Mouse (Mus musculus): ENCODE measurements at regions not wholly inside any gene's neighbourhood (a gene's known extent, or its start where the extent isn't known, plus 50 kb on each side); places are given as distances from the start of the nearest gene placed in this dataset.

GRCm38 (mm10) chr7:133262161-133262560 lies 138.0 kb upstream of the Ctbp2 start:
- ATAC-seq (ENCODE audit: insufficient number of reproducible peaks, low FRiP score, low TSS enrichment) = no peak

GRCm38 (mm10) chr7:133259143-133259542 lies 135.0 kb upstream of the Ctbp2 start:
- ATAC-seq (ENCODE audit: insufficient number of reproducible peaks, low FRiP score, low TSS enrichment) = no peak

- ATAC-seq (ENCODE audit: insufficient number of reproducible peaks, low FRiP score, low TSS enrichment) = no peak
Measured at GRCm38 (mm10) chr7:133256831-133257230, 132.7 kb upstream of the Ctbp2 start.

GRCm38 (mm10) chr7:133244601-133245000 lies 120.4 kb upstream of the Ctbp2 start:
- ATAC-seq (ENCODE audit: insufficient number of reproducible peaks, low FRiP score, low TSS enrichment) = no peak

GRCm38 (mm10) chr7:133234326-133234725 lies 110.2 kb upstream of the Ctbp2 start:
- ATAC-seq (ENCODE audit: insufficient number of reproducible peaks, low FRiP score, low TSS enrichment) = no peak

GRCm38 (mm10) chr7:133232889-133233441 lies 108.8 kb upstream of the Ctbp2 start:
- ATAC-seq (ENCODE audit: insufficient number of reproducible peaks, low FRiP score, low TSS enrichment) = no peak

GRCm38 (mm10) chr7:133230806-133231205 lies 106.7 kb upstream of the Ctbp2 start:
- 0 out of 2 replicates have a peak, but pooled peaks have one; percentile 31 for ATAC-seq (ENCODE audit: insufficient number of reproducible peaks, low FRiP score, low TSS enrichment)

GRCm38 (mm10) chr7:133223948-133224652 lies 99.9 kb upstream of the Ctbp2 start:
- ATAC-seq (ENCODE audit: insufficient number of reproducible peaks, low FRiP score, low TSS enrichment) = no peak

- no peak for ATAC-seq (ENCODE audit: insufficient number of reproducible peaks, low FRiP score, low TSS enrichment)
Measured at GRCm38 (mm10) chr7:133212328-133212727, 88.2 kb upstream of the Ctbp2 start.

GRCm38 (mm10) chr7:133205704-133206103 lies 81.5 kb upstream of the Ctbp2 start:
- ATAC-seq (ENCODE audit: insufficient number of reproducible peaks, low FRiP score, low TSS enrichment) = no peak

- ATAC-seq (ENCODE audit: insufficient number of reproducible peaks, low FRiP score, low TSS enrichment) = no peak
Measured at GRCm38 (mm10) chr7:133204485-133204884, 80.3 kb upstream of the Ctbp2 start.

- ATAC-seq (ENCODE audit: insufficient number of reproducible peaks, low FRiP score, low TSS enrichment) = no peak
Measured at GRCm38 (mm10) chr7:133203933-133204332, 79.8 kb upstream of the Ctbp2 start.

GRCm38 (mm10) chr7:133202092-133202880 lies 78.1 kb upstream of the Ctbp2 start:
- ATAC-seq (ENCODE audit: insufficient number of reproducible peaks, low FRiP score, low TSS enrichment) = no peak

GRCm38 (mm10) chr7:133199046-133199445 lies 74.9 kb upstream of the Ctbp2 start:
- no peak for ATAC-seq (ENCODE audit: insufficient number of reproducible peaks, low FRiP score, low TSS enrichment)

- ATAC-seq (ENCODE audit: insufficient number of reproducible peaks, low FRiP score, low TSS enrichment) = no peak
Measured at GRCm38 (mm10) chr7:133189880-133190462, 65.8 kb upstream of the Ctbp2 start.

GRCm38 (mm10) chr7:133185931-133186601 lies 61.9 kb upstream of the Ctbp2 start:
- peak; percentile 64; the same call in 1 of the 2 replicates for ATAC-seq (ENCODE audit: insufficient number of reproducible peaks, low FRiP score, low TSS enrichment)

- no peak for ATAC-seq (ENCODE audit: insufficient number of reproducible peaks, low FRiP score, low TSS enrichment)
Measured at GRCm38 (mm10) chr7:133184905-133185594, 60.9 kb upstream of the Ctbp2 start.

GRCm38 (mm10) chr7:133181388-133181787 lies 57.2 kb upstream of the Ctbp2 start:
- no peak for ATAC-seq (ENCODE audit: insufficient number of reproducible peaks, low FRiP score, low TSS enrichment)

GRCm38 (mm10) chr7:133177179-133177575 lies 53.0 kb upstream of the Ctbp2 start:
- no peak for ATAC-seq (ENCODE audit: insufficient number of reproducible peaks, low FRiP score, low TSS enrichment)

Data from cerebellum, adult (tissue).